Mouse (Mus musculus) cortical plate, adult 2 months (tissue): ENCODE measurements at regions not wholly inside any gene's neighbourhood (a gene's known extent, or its start where the extent isn't known, plus 50 kb on each side); places are given as distances from the start of the nearest gene placed in this dataset.

Experiments used
- CTCF ChIP-seq: fragments of 200-500 bp; IDR thresholded peaks from 2 replicates; pipeline ENCODE4 v1.5.1; 2011; ENCODE audit warnings: mild to moderate bottlenecking, control low read depth, low read length; ENCODE audit not compliant: insufficient read depth; ENCODE audit errors: extremely low read depth
- POLR2A ChIP-seq: fragments of 200-500 bp; IDR thresholded peaks from 2 replicates; pipeline ENCODE4 v1.6.1; 2011; ENCODE audit warnings: mild to moderate bottlenecking, low read length, control low read depth; ENCODE audit not compliant: insufficient read depth; ENCODE audit errors: extremely low read depth

DNA sequence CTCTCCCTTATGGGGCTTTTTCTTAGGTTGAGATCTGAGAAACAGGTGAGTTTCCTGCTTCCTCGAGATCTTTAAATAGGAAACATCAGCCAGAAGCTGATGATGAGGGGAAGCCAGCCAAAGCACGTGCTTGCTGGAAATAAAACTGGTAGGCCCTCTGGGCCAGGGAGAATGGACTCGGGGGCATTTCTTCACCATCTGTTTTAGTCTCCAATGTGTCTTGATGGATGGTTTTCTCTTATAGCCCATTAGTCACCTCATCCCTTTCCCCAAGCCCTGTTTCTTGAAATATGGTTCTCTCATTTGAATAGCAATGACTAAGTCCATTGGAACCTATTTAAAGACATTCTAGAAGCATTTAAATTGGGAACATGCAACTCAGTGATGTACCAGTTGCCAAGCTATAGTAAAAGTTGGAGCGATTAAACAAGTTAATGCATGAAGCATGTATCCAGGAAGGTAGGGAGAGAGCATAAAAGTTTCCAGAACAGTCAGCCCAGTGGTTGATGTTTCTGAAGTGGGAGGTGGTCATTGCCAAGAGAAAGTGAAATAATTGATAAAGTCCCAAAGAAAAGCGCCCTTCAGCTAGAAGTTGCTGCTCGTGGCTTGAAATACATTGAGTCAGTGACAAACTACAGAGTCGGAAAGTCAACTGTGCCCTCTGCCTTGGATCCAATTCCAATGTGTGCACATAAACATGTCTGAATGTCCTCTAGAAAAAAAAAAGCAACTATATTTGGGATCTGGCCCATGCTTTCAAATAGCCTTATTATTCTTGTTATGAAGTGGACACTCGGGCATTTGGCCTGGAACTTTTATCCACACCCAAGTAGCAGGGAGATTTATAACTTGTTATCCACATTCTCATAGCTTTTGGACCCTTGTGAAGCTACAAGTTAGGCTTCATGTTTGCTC, 589.8 kb downstream of the Ebf1 start:
- no peak for TF ChIP-seq CTCF
- TF ChIP-seq POLR2A: no peak
